Mouse (Mus musculus) gastrocnemius, adult 8-10 months (tissue): ENCODE results near the gene Tcp11. TPM values are rescaled to one million over a fixed set of nuclear protein-coding genes. Genes with fewer than 3 reads are reported as not detected.

Source experiments
- DNase-seq, 2 experiments: peaks; one replicate each; pipeline ENCODE4 v3.0.0; 2022; ENCODE audit warnings: low spot score in 2 of 2
- total RNA-seq, 4 experiments: library from RNA; stranded (reverse); gene quantifications; 2 replicates each; pipeline ENCODE4 v1.2.4; 2022

Gene Tcp11
- not detected for total RNA-seq

DNA sequence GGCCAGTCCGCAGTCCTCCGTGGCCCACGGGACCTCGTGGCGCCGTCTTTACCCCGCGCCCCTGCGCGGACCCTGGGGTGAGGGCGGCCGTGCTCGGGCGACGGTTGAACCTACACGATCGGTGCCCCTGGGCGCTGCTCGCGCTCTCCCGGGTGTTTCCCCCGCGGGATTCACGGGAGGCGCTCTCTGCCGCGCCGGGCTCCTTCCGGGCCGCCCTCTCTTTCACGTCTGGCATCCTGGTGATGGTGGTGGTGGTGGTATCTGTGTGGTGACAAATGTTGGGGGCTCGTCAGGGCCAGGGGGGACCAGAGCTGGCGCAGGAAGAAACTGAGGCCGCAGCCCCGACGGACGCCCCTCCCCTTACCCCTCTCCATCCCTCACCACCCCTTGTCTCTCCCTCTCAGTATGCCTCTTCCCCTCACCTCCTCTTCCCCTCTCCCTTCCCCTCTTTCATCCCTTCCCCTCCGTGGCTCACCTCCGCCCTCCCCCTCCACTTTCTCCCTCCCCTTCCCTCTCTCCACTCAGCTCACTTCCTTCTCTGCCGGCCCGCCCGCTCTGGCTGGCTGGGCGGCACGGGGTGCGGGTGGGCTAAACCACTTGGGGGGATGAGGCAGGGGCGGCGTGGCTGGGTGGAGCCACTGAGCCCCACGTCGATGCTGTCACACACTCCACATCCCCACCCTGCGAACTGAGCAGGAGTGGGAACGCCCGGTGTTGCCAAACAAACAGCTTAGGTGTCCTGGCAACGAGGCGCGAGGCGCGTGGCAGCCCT is at the start of gene Tcp11:
Gene Tcp11, minus strand, starts transcription at position 595 of the 772 bp plus-strand sequence.
- DNase-seq = no peak

DNA sequence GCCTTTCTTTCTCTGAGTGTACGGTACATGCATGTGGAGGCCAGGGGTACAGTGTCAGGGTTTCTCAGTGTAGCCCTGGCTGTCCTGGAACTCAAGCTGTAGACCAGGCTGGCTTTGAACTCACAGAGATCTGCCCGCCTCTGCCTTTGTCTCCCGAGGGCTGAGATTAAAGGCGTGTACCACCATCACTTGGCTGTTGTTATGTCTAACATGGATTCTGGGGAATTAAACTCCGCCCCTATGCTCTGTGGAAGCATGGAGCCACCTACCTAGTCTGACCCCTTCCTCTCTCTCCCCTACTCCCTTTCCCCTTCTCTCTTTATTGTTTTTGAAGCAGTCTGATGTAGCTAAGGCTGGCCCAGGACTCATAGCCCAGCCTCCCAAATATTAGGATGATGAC is 49.4 kb upstream of the Tcp11 start:
- DNase-seq = no peak

DNA sequence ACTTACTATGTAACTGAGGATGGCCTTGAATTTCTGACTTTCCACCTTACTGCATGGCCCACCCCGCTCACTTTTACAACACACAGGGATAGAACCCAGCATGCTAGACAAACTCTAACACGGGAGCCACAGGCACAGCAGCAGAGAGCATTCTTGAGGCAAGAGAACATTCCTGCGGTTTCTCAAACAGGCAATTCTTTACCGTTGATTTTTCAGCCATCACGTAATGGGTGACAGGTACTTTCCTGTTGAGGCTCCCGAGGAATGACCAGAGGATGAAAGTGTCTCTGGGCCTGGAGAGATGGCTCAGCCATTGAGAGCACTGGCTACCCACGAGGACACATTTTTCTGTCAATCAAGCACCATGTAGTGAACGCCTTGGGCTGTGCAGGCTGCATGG is 43.9 kb upstream of the Tcp11 start:
- DNase-seq = no peak

DNA sequence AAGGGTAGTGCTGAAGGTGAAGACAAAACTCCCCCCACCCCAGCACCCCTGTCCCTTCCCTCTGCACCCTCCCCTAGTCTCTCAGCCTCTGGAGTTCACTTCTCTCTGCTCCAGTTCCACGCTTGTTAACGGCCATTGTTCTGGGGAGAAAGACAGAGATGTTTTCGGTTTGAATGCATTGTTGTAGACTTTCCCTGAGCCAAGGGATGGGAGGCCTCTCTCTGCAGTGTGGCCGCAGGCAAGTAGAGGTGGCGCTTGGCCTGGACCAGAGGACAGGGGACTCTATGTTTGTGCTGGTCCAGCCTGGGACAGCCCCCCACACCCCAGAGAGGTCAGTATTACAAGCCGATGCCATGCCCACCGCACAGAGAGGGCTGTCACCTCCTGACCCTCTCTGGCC is 43.2 kb upstream of the Tcp11 start:
- DNase-seq = no peak

DNA sequence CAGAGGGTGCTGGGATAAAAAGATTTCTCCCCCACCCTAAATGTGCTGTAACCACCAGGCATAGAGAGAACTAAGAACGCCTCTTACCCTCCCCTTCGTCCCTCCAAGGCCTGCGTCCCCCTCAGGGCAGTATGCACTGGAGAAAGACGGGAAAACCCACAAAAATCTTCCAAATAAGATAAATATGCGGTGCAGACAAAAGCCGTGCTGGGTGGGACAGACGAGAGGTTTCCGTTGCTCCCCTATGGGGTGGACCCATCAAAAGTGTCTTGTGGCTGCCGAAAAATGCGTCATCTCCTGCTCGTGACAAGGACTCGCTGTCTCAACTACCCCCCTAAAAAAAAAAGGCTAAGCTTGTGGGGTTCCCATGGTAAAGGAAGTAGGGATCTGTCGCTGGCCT is 42.5 kb upstream of the Tcp11 start:
- no peak for DNase-seq

DNA sequence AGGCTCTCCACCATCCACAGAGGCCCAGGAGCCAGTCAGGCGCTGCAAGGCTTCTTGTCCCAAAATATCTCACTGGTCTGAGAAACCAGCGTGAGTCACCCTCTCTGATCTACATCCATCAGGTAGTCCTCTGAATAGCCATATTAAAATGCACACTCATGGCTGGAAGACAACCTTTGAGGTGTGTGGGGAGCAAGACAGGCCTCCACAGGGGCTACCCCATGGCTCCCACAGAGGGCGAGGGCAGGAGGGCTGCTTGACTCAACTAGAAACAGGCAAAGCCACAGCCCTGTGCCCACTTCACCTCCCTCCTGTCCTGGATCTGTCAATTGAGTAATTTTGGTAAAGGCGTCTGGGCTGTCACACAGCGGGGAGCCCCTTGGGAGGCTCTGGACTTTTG is 40.0 kb upstream of the Tcp11 start:
- no peak for DNase-seq

DNA sequence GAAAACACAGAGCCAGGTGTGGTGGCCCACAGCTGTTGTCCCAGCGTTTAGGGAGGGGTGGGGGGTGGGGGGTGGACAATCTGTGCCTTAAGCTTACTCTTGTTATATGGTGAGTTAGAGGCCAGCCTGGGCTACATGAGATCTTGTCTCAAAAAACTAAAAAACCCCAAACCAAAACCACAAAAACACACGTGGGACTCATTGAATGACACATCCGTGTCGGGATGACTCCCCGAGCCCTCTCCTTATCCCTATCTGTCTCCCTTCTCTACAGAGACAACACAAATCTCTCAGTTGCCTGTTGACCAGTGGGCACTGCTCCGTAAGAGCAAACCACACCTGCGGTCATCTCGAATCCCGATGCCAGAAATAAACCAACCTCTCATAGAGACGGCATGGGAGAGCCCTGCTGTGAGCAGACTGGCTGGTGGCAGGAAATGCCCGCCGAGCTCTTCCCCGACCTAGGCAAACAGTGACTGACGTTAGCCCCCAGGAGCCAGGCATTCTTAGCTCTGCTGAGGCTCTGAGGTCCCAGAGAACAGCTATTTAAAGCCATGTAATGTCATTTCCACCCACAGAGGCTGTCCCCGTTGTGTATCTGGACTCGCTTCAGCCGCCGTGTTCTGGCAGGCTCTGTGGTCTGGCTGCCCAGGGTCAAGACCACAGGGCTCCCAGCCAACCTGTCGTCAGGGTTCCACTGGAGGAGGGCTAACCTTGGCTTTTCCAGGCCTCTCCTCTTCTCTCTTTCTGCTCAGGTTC is 37.2 kb upstream of the Tcp11 start:
- DNase-seq = peak; percentile 13 to 42

DNA sequence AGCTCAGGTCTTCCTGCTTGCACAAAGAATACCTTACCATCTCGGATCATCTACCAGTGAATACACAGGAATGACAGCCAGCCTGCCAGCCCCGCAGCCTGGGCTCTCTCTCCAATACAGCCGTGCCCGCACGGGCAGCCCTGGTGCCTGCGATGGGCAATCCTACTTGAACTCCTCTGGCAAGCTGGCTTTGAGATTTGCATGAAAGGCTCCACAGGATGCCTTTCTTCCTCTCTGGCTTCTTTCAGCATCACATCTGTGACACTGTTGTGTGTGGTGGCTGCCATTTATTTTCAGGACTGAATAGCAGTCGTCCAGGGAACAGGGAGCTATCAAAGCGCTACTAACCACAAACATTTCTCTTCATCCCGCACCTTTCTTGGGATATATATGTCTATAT is 35.9 kb upstream of the Tcp11 start:
- DNase-seq = no peak

DNA sequence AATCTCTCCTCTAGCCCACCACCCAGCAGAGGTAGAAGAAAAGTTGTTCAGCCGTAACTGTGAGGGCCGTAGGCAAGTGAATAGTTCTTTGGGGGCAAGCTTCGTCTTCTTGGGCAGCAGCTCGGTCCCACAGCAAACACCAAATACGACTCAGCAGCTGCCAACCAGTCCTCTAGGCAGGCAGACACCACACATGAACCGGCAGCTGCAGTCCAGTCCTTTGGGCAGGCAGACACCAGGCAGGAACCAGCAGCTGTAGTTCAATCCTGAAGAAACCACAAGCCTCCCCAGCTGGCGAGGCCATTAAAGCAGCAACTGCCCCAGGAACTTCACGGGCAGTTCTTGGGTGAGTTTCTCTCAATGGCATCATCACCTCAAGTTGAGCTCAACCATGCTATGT is 31.8 kb upstream of the Tcp11 start:
- no peak for DNase-seq

DNA sequence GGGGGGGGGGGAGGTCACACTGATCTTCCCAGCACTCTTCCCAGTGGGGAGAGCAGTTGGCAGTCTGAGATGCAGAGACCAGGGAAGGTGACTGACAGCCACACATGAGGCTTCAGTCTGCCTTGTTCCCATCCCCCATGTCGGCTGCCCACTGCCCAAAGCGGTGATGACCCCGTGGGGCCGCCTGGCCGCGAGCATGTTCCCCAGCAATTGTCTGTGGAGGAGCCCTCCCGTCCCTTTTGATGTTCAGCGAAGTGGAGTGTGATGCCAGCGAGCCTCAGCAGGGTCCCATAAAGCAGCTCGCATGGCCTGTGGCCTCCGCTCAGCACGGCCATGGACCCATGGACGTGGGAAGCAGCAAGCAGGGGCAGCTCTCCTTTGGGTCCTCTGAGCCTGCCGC is 26.8 kb upstream of the Tcp11 start:
- DNase-seq = no peak

DNA sequence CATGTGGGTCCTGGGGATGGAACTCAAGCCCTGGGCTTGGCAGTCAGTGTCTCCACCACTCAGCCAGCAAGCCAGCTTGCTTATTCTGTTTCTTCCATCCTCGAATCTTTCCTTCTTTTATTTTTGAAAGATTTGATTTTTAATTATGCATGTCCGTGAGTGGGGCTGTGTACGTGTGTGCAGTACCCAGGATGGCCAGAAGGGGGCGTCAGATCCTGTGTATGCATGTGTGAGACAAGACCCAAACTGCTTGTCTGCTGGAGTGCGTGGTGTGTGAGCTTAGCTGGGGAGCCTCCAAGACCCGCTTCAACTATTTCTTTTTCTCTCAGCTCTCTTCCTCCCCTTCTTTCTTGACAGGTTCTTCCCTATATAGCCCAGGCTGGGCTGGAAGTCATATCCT is 25.9 kb upstream of the Tcp11 start:
- DNase-seq = no peak

DNA sequence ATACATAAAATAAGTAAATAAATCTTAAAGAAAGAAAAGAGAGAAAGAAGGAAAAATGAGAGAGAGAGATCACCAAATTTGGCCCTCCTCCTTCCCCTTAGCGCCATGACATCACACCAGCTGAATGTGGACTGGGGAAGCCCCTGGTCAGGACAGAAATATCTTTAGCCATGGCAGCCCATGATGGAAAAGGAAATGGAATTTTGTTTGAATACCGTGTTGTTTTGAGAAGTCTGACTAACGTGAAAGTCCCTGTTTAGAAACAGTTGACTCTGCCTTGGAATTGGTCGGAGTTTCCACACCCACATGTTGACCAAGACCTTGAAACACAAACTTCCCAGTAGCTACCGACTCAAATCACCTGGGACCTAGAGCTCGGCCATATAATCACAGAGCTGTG is 24.0 kb upstream of the Tcp11 start:
- DNase-seq = no peak

DNA sequence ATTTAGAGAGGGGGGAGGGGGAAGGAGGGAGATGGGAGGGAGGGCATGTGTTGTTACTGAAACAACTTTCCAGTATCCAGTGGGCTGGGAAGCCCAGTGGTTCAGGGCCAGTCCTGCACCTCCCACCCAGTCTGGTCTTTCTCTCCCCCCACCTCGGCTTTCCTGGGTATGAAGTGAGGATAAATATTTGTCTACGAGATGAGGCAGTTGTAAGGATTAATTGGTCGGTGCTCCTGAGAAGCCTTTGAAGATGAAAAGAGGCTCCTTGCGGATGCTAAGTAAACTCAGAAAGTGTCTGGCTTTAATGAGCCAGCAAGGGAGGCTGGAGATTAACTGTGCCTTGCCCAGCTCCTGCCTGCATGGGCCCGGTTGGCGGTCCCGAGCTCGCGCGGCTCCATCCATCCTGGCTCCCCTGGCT is 21.5 kb upstream of the Tcp11 start:
- no peak for DNase-seq

DNA sequence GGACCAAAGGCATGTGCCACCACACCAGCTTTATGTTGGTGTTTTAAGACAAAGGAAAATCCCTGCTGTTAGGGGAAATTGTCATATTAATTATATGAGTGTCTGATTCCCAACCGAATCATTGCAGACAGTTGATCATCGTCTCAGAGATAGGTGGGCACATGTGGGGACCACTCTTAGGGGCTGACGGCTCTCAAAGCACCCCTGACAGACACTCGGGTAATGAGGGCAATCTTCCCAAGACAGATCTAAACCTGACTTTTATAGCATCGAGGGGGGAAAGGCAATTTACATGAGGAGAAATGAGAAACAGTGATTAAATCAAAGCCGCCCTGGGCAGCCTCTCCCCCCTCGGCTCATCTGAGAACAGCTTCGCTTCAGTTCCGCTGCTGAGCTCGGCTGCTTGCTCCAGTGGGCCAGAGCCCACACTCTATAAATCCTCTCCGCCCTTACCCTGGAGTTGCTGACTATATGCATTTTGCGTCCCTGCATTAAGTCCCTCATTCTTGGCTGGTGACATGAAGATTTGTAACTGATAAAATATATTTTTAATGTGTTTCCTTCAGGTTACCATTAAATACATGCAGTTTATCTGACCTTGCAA is 20.9 kb upstream of the Tcp11 start:
- no peak for DNase-seq

DNA sequence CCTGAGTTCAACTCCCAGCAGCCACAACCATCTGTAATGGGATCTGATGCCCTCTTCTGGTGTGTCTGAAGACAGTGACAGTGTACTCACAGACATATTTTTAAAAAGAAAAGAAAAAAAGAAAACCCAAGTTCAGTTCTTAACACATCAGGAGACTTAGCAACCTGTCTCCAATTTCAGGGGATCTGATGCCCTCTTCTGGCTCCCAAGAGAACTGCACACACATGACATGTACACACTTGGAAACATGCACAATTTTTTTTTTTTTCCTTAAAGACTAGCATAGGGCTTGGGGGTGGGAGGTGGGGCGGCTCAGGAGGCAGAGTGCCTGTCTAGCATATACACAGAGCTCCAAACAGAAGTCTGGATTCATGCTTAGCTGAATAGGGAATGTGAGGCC is 20.2 kb upstream of the Tcp11 start:
- DNase-seq = no peak

DNA sequence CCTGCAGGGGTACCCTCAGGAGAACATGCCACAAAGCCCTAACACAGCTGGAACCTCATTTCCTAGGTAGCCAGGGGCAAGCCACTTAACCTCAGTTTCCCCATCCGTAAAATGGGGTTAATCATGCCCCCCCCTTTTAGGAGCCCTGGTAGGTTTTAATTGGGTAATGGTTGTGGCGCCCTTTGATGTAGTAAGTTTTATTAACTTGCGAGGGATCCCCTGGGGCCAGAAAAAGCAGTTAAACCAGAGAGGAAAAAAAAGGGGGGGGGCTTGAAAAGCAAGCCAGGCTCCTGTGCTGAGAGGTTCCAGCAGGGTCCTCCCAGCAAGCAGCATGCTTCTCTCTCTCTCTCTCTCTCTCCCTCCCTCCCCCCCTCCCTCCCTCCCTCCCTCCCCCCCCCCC is 18.6 kb upstream of the Tcp11 start:
- no peak for DNase-seq

DNA sequence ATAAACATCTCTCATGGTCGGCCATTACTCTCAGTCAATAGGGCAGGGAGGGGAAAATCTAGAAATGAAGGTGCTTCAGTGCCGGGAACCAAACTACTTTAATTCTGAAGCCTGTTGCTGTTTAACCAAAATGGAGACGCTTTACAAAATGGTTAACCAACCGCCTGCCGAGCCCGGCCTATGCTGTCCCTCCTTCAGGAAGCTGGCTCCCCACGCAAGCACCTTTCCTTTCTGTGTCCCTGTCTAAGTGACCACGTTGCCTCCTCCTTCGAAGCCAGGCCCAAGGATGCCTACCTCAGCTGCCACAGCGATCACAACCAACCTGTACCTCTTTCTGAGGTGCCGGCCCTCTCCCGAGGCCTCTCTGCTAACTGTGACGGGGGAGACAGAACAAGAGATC is 16.9 kb upstream of the Tcp11 start:
- no peak for DNase-seq

DNA sequence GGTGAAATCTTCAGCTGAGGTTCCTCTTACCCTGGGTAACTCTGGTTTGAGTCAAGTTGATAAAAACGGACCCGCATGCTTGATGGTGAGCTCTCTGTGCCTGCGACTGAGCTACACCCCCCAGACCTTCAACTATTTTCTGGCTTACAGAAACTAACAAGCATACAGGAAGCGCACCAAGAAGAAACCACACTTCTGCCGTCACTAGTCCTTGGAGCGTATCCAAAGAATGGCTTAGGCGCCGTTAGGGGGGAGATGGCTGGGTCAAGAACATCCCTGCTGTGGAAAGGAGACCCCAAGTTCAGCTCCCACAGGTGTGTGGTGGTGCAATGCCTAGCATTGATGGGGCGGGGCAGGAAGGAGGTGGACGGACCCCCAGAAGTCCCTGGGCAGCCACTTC is 16.0 kb upstream of the Tcp11 start:
- no peak for DNase-seq

DNA sequence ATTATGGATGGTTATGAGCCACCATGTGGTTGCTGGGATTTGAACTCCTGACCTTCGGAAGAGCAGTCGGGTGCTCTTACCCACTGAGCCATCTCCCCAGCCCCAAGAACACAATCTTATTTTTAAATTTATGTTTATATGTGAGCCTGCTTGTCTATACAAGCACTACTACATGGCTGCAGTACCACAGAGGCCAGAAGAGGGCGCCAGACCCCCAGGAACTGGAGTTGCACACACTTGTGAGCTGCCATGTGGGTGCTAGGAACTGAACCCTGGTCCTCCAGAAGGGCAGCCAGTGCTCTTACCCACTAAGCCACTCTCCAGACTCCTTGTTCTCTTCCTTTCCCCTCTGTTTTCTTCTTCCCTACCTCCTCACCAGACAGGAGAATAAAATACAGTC is 13.4 kb upstream of the Tcp11 start:
- DNase-seq = no peak

DNA sequence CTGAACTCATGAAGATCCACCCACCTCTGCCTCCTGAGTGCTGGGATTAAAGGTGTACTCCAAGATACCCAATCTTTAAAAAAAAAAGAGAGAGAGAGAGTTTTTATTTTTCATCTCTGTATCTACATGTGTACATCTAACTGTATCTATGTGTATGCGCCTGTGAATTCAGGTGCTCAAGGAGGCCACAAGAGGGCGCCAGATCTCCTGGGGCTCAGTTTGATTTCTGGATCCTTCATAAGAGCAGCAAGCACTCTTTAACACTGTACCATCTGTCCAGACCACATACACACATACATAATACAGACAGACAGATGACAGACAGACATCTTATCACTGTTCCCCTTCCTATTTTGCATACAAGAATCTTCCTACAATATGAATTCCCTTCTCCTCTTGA is 11.9 kb upstream of the Tcp11 start:
- no peak for DNase-seq

DNA sequence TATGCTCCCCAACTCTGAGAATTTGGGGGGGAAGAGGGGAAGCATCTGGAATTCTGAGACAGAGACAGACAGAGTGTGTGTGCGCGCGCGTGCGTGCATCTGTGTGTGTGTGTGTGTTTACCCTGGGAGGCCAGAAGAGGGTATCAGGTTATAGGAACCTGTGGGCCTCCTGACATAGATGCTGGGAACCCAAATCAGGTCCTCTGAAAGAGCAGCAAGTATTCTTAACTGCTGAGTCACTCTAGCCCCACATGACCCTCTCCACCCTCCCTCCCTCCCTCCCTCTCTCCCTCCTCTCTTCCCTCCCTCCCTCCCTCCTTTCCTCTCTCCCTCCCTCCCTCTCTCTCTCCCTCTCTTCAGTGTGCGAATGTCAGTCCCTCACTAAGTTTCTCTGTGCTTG is 8.3 kb upstream of the Tcp11 start:
- no peak for DNase-seq

DNA sequence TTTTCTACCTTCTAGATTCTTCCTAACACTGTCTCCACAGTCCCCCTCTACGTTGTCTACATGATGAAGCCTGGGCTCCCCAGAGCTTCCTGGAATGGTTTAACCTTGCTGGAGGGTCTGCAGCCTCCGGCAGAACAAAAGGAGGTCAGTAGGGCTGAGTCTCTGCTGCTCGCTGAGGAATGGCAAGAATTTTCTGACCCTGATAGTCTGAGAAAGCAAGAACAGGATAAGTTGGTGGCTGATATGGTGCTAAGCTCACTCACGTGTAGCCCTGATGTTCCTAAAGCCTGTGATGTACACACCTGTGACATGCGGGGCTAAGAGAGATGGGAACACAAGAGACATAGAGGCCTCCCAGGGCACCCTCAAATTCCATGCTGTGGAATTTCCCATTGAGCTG is 7.0 kb upstream of the Tcp11 start:
- DNase-seq = no peak

DNA sequence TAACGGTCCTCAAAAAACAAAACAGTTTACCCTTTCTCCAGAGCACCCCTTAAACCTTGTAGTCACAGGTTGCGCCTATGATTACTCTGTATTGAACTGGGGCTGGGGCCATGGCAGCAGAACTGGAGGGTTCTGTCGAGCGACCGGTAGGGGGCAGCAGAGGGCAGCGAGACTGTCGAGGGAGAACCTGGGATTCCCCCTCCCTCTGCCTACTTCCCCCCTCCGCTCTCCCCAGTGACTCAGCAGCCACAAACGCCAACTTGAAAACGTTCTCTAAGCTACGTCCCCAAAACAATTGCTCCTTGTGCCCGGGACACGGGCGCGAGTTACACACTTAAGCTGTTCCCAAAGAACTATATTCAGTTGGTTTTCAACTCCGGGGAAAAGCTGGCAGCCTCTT is 4.5 kb upstream of the Tcp11 start:
- peak; percentile 68 to 73 for DNase-seq
